Mouse (Mus musculus) gastrocnemius, postnatal 25 days (tissue): ENCODE results near the gene Spint2. TPM values are rescaled to one million over a fixed set of nuclear protein-coding genes. Genes with fewer than 3 reads are reported as not detected.

ENCODE experiments used
- DNase-seq: peaks from one replicate; pipeline ENCODE4 v3.0.0; 2022
- total RNA-seq, 2 experiments: library from RNA; stranded (reverse); gene quantifications; 1 replicate in 1 of 2; 2 replicates in 1 of 2; pipeline ENCODE4 v1.2.3; 2021

Spint2 gene
- total RNA-seq, 2 experiments from 2014 or later = 3.4 to 5.2 TPM

- DNase-seq = no peak
These were observed 23.0 kb upstream of the Spint2 start for GRCm38 (mm10) chr7:29304463-29305262.

- DNase-seq = peak; percentile 83
These were observed 22.2 kb upstream of the Spint2 start, which contains the start of gene Dpf1 for GRCm38 (mm10) chr7:29303738-29304462. Gene Dpf1 (plus strand): TSS chr7:29303951.

GRCm38 (mm10) chr7:29302641-29303040 is 20.9 kb upstream of the Spint2 start:
- no peak for DNase-seq

- DNase-seq = peak; percentile 34
These were observed 19.4 kb upstream of the Spint2 start for GRCm38 (mm10) chr7:29301127-29301566.

GRCm38 (mm10) chr7:29296998-29297397 is 15.3 kb upstream of the Spint2 start:
- DNase-seq = peak; percentile 46

GRCm38 (mm10) chr7:29295861-29296647 is 14.3 kb upstream of the Spint2 start:
- no peak for DNase-seq

GRCm38 (mm10) chr7:29294111-29294761 is 12.5 kb upstream of the Spint2 start:
- no peak for DNase-seq

GRCm38 (mm10) chr7:29293131-29294065 is 11.7 kb upstream of the Spint2 start:
- DNase-seq = peak; percentile 48

- peak; percentile 49 for DNase-seq
These were observed 10.9 kb upstream of the Spint2 start for GRCm38 (mm10) chr7:29292458-29293098.

GRCm38 (mm10) chr7:29291616-29292457 is 10.1 kb upstream of the Spint2 start:
- DNase-seq = no peak

GRCm38 (mm10) chr7:29290691-29291485 is 9.2 kb upstream of the Spint2 start:
- DNase-seq = peak; percentile 34

- DNase-seq = no peak
These were observed 8.1 kb upstream of the Spint2 start for GRCm38 (mm10) chr7:29289856-29290255.

- DNase-seq = peak; percentile 66
These were observed 7.4 kb upstream of the Spint2 start, which contains the start of gene Ppp1r14a for GRCm38 (mm10) chr7:29288942-29289638. Gene Ppp1r14a (plus strand): TSS chr7:29289308.

GRCm38 (mm10) chr7:29288079-29288478 is 6.4 kb upstream of the Spint2 start:
- DNase-seq = no peak

- DNase-seq = no peak
These were observed 5.8 kb upstream of the Spint2 start for GRCm38 (mm10) chr7:29287481-29287880.

GRCm38 (mm10) chr7:29284523-29284922 is 2.8 kb upstream of the Spint2 start:
- no peak for DNase-seq

- DNase-seq = no peak
These were observed 2.2 kb upstream of the Spint2 start for GRCm38 (mm10) chr7:29283876-29284275.
